Mouse (Mus musculus): Measurements from ENCODE around the gene Nfkb2.

Nfkb2 gene

DNA sequence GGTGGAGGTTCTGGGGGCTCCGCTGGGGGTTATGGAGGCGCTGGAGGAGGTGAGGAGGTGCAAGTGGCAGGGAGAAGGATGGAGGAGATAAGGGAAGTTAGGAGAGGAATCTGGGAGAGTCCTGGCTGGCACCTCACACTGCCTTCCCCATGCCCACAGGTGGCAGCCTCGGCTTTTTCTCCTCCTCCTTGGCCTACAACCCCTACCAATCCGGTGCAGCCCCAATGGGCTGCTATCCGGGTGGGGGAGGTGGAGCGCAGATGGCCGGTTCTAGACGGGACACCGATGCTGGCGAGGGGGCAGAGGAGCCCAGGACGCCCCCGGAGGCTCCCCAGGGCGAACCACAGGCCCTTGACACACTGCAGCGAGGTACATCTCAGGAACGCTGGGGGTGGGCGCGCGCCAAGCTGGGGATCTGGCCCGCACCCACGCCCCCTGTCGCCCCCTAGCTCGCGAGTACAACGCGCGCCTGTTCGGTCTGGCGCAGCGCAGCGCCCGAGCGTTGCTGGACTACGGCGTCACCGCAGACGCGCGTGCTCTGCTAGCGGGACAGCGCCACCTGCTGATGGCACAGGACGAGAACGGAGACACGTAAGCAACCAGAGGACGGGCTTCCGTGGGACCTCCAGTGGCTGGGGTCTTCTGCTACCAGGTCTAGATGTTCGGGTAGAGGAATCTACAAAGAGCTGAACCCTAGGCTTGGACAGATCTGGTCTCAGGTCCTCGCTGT is 4.8 kb downstream of the Nfkb2 start:
- CTCF ChIA-PET = no interaction called here

DNA sequence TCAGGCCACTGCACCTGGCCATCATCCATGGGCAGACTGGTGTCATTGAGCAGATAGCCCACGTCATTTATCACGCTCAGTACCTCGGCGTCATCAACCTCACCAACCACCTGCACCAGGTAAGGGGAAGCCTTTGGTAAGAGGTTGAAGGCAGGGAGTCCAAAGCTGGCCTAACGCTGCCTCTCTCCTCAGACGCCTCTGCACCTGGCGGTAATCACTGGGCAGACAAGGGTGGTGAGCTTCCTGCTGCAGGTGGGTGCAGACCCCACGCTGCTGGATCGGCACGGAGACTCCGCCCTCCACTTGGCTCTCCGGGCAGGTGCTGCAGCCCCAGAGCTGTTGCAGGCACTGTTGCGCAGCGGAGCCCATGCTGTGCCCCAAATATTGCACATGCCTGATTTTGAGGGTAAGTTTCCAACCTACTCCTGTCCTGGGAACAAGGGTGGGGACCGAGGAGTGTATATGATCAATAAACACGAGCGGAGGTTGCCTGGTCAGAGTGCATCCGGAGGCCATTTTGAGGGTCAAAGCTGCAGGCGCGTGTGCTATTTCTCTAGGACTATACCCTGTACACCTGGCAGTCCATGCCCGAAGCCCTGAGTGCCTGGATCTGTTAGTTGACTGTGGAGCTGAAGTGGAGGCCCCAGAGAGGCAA is 5.7 kb downstream of the Nfkb2 start:
- CTCF ChIA-PET = interaction anchor here (0.6 to 1.4 kb wide), 2 partner anchors 19 to 598 kb away, joined by 3 to 6 read pairs; no protein-coding TSS in a partner anchor

GRCm38 (mm10) chr19:46310312-46310865 is 6.3 kb downstream of the Nfkb2 start:
- CTCF ChIA-PET = interaction anchor here (0.6 to 1.4 kb wide), 2 partner anchors 19 to 598 kb away, joined by 3 to 6 read pairs; no protein-coding TSS in a partner anchor

GRCm38 (mm10) chr19:46311341-46311740 is 7.2 kb downstream of the Nfkb2 start:
- CTCF ChIA-PET = no interaction called here

GRCm38 (mm10) chr19:46312566-46312965 is 8.4 kb downstream of the Nfkb2 start:
- CTCF ChIA-PET = no interaction called here

- CTCF ChIA-PET = no interaction called here
Observed at GRCm38 (mm10) chr19:46313116-46313515, 9.0 kb downstream of the Nfkb2 start.

GRCm38 (mm10) chr19:46313591-46313990 is 9.5 kb downstream of the Nfkb2 start:
- CTCF ChIA-PET = no interaction called here

- CTCF ChIA-PET = no interaction called here
Observed at GRCm38 (mm10) chr19:46314151-46314601, 10.1 kb downstream of the Nfkb2 start.

- CTCF ChIA-PET = no interaction called here
Observed at GRCm38 (mm10) chr19:46314872-46315742, 11.0 kb downstream of the Nfkb2 start.

DNA sequence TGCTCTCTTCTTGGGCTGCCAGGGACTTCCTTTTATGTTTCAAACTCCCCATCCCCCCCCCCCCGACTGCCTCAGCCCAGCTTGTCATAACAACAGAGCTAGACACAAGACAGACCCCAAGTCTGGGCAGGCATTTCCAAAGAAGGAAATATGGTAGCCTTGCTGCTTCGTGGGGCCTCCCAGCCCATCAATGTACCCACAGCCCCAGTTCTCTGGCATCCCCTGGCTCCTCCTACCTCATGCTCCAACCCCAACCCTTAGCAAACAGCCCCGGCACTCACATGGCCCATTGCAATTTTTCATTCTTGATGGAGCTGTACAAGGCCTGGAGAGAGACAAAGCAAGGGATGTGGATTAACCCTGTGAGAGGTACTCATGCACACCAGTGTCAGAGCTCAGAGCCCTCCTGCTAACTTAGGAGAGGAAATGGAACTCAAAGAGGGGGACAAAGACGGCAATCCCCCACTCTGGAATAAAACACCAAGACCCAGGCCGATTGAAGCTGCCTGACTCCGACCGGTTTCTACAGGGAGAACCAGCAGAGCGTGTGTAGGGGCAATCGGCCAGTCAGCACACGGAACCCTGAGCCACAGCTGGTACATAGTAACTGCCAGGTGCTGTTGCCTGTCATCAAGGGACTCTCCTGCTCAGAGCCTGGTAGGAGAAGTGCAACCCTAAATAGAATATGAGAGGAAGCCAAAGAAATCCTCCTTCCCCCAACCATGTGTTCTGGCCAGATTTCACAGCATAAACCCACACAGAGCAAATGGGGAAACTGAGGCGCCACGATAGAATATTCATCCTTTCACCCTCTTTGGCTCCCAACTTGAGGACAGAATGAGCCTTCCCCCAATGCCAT is 11.9 kb downstream of the Nfkb2 start:
- CTCF ChIA-PET = no interaction called here

- CTCF ChIA-PET = no interaction called here
Observed at GRCm38 (mm10) chr19:46316846-46317545, 12.9 kb downstream of the Nfkb2 start.

DNA sequence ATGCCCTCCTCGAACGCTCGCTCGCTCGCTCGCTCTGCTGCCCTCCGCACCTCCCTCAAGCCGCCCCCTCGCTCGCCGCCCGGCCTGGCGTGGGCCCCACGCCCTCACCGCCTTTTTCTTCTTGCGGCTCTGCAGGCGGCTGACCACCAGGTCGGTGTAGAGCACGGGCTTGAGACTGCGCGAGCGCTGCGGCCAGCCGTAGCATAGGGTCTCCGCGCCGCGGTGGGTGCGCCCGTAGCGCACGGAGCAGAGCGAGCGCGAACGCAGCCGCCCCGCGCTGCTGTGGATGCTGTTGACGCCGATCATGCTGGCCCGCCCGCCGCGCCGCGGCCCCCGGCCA is 13.4 kb downstream of the Nfkb2 start:
- CTCF ChIA-PET = no interaction called here

GRCm38 (mm10) chr19:46318031-46318471 is 13.9 kb downstream of the Nfkb2 start:
- CTCF ChIA-PET = no interaction called here

- CTCF ChIA-PET = interaction anchor here (0.7 kb wide), 1 partner anchor 10 kb away, joined by 3 read pairs; no protein-coding TSS in a partner anchor
Observed at GRCm38 (mm10) chr19:46318586-46319378, 14.7 kb downstream of the Nfkb2 start.

DNA sequence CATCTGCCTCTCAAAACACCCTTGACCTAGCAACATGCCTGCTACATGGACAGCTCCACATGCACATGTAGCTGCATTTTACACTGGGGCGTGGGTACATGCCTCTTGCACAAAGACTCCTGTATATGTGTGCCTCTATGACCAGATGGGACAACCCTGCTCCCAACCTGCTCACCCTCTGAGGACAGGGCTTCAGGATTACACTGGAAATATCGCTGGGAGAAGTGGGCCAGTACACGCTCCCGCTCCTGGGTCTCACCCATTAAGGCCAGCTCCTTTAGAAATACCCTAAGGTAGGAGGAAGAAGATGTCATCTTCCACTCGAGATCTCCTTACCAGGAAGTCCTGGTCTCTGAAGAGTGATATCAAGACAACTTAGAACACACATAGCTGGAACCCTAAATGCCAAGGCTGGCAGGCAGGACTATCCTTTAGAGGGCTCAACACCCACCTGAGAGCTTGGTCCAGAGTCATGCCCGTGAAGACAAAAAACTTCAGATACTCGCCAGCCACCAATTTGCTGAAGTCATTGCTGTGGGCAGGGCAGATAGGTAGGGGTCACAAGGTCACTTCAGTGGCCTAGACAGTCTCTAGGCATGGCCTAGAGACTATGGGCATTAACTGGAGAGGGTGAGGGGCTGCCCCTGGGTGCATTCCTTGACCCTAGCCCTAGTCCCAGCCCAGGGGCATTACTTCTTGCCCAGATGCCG is 16.1 kb downstream of the Nfkb2 start:
- CTCF ChIA-PET = no interaction called here

DNA sequence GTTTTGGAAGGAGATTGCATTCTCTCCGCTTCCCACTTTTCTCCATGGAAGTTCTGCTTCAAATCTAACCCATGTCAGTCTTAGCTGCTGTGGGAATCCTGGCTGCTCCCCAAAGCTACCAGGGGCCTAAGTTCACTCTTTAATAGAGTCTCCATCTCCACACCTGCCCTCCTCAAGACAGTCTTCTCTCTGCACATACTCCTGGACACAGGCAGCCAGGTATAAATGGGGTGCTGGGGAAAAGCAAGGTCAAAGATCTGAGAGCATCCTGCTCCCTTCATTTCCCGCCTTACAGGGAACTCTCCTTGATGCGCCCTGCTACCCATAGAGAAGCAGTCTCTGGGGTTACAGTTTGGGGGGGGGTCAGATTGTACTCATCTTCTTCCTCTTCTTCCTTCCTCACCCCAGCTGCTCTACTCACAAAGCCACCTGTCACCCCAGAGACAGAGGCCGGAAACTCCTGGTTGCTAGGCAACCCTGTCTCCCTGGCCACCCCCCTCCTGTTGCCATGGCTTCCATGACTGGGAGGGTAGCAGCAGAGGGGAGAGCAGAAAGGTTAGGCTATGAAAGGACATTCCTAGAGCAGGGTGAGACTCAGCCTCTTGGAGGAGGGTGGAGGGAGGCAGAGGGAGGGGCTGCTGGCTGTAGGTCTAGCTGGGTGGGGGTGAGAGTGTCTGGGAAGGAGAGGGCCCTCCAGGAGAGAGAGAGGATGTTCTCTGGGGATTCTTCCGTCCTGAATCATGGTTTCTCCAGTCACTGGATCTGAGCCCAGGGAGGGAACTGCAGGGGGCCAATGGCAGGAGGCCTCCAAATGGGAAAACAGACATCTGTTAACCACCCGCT is 17.2 kb downstream of the Nfkb2 start:
- CTCF ChIA-PET = no interaction called here

- CTCF ChIA-PET = no interaction called here
Observed at GRCm38 (mm10) chr19:46322144-46322995, 18.2 kb downstream of the Nfkb2 start.
